Mouse (Mus musculus): ENCODE data around the gene Nfkbil1. TPM values are rescaled to one million over a fixed set of nuclear protein-coding genes. Genes with fewer than 3 reads are reported as not detected.

Nfkbil1 gene
- total and polyA plus RNA-seq, 3 experiments: 15.2 to 25.9 (median 22.0) TPM

DNA sequence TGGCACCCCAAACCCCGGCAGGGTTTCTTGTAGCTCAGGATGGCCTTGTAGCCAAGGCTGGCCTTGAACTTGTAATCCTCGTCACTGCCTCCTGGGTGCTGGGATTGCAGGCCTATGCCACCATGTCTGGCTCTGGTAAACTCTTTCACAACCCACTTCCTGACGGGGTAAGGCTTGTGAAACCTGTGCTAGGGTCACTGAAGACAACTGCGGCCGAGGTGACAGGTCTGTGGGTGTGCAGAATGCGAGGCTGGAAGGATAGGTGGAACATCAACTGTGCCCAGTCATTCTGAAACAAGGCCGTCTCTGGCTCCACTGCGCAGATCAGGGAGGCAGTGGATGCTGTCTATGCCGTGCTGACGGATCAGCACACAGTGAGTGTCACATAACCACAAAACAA lies 4.6 kb downstream of the Nfkbil1 start (continued):
- TF ChIP-seq NRF1 (IDR thresholded peaks at IDR 0.05; ENCODE audit: low read depth, low read length): peak; percentile 67
- peak; percentile 92 for TF ChIP-seq JUND (conservative IDR thresholded peaks at IDR 0.05; ENCODE audit: low read depth, low read length)

DNA sequence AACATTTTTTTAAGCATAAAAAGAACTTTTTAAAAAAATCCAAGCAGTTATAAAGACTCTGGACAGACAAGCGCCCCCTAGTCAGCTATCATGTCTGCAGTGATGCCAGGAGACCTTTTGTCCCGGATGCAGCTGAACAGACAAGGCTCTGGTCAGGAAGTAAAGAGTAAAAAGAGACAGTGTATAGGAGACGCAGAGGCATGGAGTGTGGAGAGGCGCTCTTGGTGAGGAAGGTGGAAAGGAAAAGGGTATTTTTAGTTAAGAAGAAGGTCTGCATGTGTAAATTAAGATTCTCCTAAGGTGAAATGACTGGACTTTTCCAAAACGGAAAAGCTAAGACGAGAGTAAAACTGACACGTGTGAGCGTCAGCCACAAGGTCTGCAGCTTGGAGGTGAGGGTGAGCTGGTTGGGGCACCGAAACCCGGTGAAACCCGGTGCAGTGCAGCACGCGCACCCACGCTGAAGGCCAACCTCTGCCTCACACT lies 9.0 kb downstream of the Nfkbil1 start:
- H3K9ac ChIP-seq (ENCODE audit: insufficient read depth, low read depth): no peak overlapping the region
- H3K27ac ChIP-seq (ENCODE audit: insufficient read depth, low read depth): 0 out of 2 replicates have a peak overlapping the region, but pooled peaks have one; percentile 36
- no peaks in the 10 kb centered on the region for H3K9me3 ChIP-seq (replicated peaks; ENCODE audit: low read length)
- H3K79me2 ChIP-seq (replicated peaks; ENCODE audit: control insufficient read depth, extremely low read depth, insufficient read depth, poor library complexity, severe bottlenecking): peaks cover 11% of the 10 kb centered on the region
- H3K4me2 ChIP-seq (ENCODE audit: insufficient read depth, low read depth, poor library complexity, severe bottlenecking): peak overlapping the region; percentile 37
- dilution Hi-C loops (cut with MboI; ENCODE audit: extremely low pct_ligation_motif_present, extremely low pct_unique_long_range_greater_than_20kb, low sequenced_read_pairs): no loop called here
- in situ Hi-C loops (cut with MboI; ENCODE audit: low pct_ligation_motif_present, low pct_unique_long_range_greater_than_20kb, low sequenced_read_pairs): no loop called here
- H3K4me1 ChIP-seq (ENCODE audit: control insufficient read depth in 1 of 2, insufficient read depth in 2 of 2): peaks cover 20 to 78% of the 10 kb centered on the region in 2 experiments
- H3K27me3 ChIP-seq (replicated peaks): no peaks in the 10 kb centered on the region
- peaks cover 54 to 79% of the 10 kb centered on the region in 2 experiments for H3K36me3 ChIP-seq (replicated peaks in 1 of 2; ENCODE audit: control insufficient read depth in 1 of 2, insufficient read depth in 1 of 2, low read length in 1 of 2)
- H3K4me3 ChIP-seq (replicated peaks in 1 of 3; ENCODE audit: low read depth in 2 of 3, low read length in 2 of 3, poor library complexity in 1 of 3): no peak overlapping the region
- DNase-seq (ENCODE audit: extremely low read depth): no peak
- TF ChIP-seq PAX5 (IDR thresholded peaks at IDR 0.05; ENCODE audit: low read length) (no peak), ZMIZ1 (IDR thresholded peaks at IDR 0.05; ENCODE audit: low read depth, low read length) (no peak), POLR2AphosphoS2 (IDR thresholded peaks at IDR 0.05; ENCODE audit: low read depth, low read length) (no peak), MAZ (IDR thresholded peaks at IDR 0.05; ENCODE audit: low read depth, low read length) (no peak), SIN3A (IDR thresholded peaks at IDR 0.05; ENCODE audit: low read length) (peak; percentile 60; the same call in 1 of the 2 replicates), MXI1 (IDR thresholded peaks at IDR 0.05; ENCODE audit: low read depth, low read length) (peak; percentile 24; the same call in 1 of the 2 replicates), RAD21 (IDR thresholded peaks at IDR 0.05; ENCODE audit: low read depth, low read length) (no peak; the same call in 1 of the 2 replicates), JUND (conservative IDR thresholded peaks at IDR 0.05; ENCODE audit: low read depth, low read length) (peak; percentile 78), NELFE (IDR thresholded peaks at IDR 0.05; ENCODE audit: low read depth, low read length) (no peak), ZNF384 (IDR thresholded peaks at IDR 0.05; ENCODE audit: low read depth, low read length) (no peak), CHD2 (IDR thresholded peaks at IDR 0.05; ENCODE audit: low read length) (peak; percentile 25; the same call in 1 of the 2 replicates), HCFC1 (IDR thresholded peaks at IDR 0.05; ENCODE audit: low read depth, low read length) (no peak), KAT2A (IDR thresholded peaks at IDR 0.05; ENCODE audit: insufficient replicate concordance, low read length) (no peak), MEF2A (IDR thresholded peaks at IDR 0.05; ENCODE audit: borderline replicate concordance, low read depth, low read length) (peak; percentile 79), ZC3H11A (IDR thresholded peaks at IDR 0.05; ENCODE audit: low read depth, low read length) (no peak), MAX (IDR thresholded peaks at IDR 0.05; ENCODE audit: low read length) (peak; percentile 53; the same call in 1 of the 2 replicates), TBP (conservative IDR thresholded peaks at IDR 0.05; ENCODE audit: low read depth, low read length) (no peak), TCF12 (IDR thresholded peaks at IDR 0.05; ENCODE audit: low read depth, low read length) (peak; percentile 52), EP300 (IDR thresholded peaks at IDR 0.05; ENCODE audit: low read length) (peak; percentile 78), CTCF (conservative IDR thresholded peaks at IDR 0.05 in 1 of 2, IDR thresholded peaks at IDR 0.05 in 1 of 2; ENCODE audit: low read depth in 2 of 2, low read length in 2 of 2) (peak in 1 of 2 experiments; percentile 47; a peak in 2 of 4 replicates), MAFK (IDR thresholded peaks at IDR 0.05; ENCODE audit: insufficient replicate concordance, low read length) (0 out of 2 replicates have a peak, but pooled peaks have one; percentile 43), UBTF (IDR thresholded peaks at IDR 0.05; ENCODE audit: low read depth, low read length) (peak; percentile 71; the same call in 1 of the 2 replicates), IRF4 (IDR thresholded peaks at IDR 0.05; ENCODE audit: low read depth, low read length) (peak; percentile 76), SMC3 (IDR thresholded peaks at IDR 0.05; ENCODE audit: low read depth, low read length) (peak; percentile 14; the same call in 1 of the 2 replicates), NRF1 (IDR thresholded peaks at IDR 0.05; ENCODE audit: low read depth, low read length) (0 out of 2 replicates have a peak, but pooled peaks have one; percentile 6), POLR2A (IDR thresholded peaks at IDR 0.05; ENCODE audit: low read depth, low read length) (no peak), RCOR1 (conservative IDR thresholded peaks at IDR 0.05; ENCODE audit: low read depth, low read length) (0 out of 2 replicates have a peak, but pooled peaks have one; percentile 48), USF2 (conservative IDR thresholded peaks at IDR 0.05; ENCODE audit: low read depth, low read length) (no peak), E2F4 (IDR thresholded peaks at IDR 0.05; ENCODE audit: insufficient replicate concordance, low read depth, low read length) (no peak), ZKSCAN1 (IDR thresholded peaks at IDR 0.05; ENCODE audit: borderline replicate concordance, low read depth, low read length) (no peak), USF1 (IDR thresholded peaks at IDR 0.05; ENCODE audit: low read depth, low read length) (no peak), ETS1 (conservative IDR thresholded peaks at IDR 0.05; ENCODE audit: low read depth, low read length) (peak; percentile 85), ELF1 (IDR thresholded peaks at IDR 0.05; ENCODE audit: low read depth, low read length) (peak; percentile 30; the same call in 1 of the 2 replicates), BHLHE40 (IDR thresholded peaks at IDR 0.05; ENCODE audit: low read depth, low read length) (peak; percentile 98), GABPA (IDR thresholded peaks at IDR 0.05; ENCODE audit: insufficient replicate concordance, low read depth, low read length) (no peak), JUN (IDR thresholded peaks at IDR 0.05; ENCODE audit: insufficient read depth, low read depth, low read length) (peak; percentile 58), MYC (IDR thresholded peaks at IDR 0.05; ENCODE audit: low read depth, low read length) (peak; percentile 74)
